Mouse (Mus musculus) mature B cell (primary cell): ENCODE results near the gene Csad.
"Not testable (repeated sequence)": the region's sequence is repeated elsewhere in the genome, so short reads cannot be mapped to it uniquely, and the experiment has no call there.

Experiments used
- in situ Hi-C: fragments of 300-500 bp; cut with MboI; formaldehyde crosslinking; loops from 2 replicates; pipeline ENCODE4 v1.14.3; 2019

Gene Csad

DNA sequence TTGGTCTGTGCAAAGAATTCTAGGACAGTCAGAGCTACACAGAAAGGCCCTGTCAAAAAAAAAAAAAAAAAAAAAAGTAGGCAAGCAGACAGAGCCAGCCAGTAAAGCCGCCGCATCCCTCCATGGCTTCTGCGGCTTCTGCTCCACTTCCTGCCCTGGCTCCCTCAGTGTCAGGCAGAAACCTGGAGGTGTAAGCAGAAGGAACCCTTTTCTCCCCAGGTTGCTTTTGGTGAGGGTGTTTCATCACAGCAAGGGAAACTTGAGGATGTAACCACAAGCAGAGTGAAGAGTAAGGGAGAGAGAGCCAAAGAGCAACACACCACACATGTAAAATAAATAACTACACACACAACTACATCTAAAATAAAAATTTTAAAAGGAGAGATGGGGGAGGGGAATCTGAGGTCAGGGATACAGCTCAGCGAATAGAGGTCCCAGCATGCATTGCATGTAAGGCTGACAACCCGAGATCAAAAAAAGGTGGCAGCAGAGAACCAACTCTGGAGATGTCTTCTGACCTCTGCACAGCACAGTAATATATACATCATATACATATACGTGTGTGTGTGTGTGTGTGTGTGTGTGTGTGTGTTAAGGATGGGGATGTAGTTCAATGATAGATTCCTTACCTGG, 38.9 kb downstream of the Csad start:
- in situ Hi-C loops = no loop called here

DNA sequence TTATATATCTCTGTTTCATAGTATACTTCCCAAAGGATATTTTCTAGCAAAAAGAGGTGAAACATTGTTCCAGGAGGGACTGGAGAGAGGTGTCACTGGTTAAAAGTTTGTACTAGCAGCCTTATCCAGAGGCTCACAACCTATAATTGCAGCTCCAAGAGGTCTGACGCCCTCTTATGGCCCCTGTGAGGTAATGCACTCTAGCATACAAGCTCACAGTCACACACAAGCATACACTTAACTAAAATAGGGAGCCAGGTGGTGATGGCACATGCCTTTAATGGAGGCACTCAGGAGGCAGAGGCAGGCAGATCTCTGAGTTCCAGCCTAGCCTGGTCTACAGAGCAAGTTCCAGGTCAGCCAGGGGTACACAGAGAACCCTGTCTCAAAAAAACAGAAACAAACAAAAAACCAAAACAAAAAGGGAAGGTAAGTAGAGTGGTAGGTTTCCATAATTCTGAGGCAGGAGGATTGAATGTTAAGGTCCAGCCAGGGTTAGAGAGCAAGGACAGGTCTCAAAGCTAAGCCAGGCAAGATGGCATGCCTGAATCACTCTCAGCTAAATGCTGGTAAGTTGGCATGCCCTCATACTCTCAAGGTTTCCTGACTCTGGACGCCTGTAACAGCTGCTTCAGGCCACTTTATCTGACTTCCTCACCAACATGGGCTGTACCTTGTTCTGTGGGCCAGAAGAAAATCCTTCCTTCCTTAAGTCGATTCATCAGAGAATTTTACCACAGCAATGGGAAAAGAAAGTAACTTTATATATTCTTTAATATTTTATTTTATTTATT, 40.4 kb downstream of the Csad start:
- in situ Hi-C loops = no loop called here

- in situ Hi-C loops = no loop called here
Measured at GRCm38 (mm10) chr15:102160415-102161060, 44.0 kb downstream of the Csad start.

DNA sequence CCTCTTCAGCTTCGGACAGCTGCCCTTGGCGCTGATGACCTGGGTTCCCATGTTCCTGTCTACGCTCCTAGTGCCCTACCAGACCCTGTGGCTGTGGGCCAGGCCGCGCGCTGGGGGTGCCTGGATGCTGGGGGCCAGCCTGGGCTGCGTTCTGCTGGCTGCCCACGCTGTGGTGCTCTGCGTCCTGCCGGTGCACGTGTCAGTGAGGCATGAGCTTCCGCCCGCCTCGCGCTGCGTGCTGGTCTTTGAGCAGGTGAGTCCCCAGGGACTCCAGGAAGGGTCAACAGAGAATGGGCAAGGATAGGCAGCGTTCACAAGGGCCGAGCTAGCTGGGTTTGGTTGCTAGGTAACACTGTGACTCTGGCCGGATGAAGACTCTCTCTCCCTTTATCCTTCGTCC, 47.7 kb downstream of the Csad start:
- in situ Hi-C loops = no loop called here

- in situ Hi-C loops = not testable (repeated sequence)
Measured at GRCm38 (mm10) chr15:102155006-102155405, 49.5 kb downstream of the Csad start.

DNA sequence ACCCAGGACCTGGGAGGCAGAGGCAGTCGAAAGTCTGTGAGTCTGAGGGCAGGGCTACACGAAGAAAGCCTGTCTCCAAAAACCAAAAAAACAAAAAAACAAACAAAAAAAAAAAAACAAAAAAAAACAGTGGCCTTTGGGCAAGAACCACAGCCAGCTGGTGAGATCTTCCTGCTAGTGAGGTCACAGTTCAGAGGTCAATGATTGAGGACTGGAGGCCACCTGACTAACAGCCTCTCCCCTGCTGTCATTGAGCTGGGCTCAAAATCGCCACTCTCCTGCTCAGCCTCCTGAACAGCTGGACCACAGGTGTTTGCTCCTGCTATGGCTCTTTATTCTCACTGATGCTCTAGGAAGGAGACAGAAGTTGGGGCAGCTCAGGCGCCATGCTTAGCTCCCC, 51.9 kb downstream of the Csad start:
- in situ Hi-C loops = no loop called here

GRCm38 (mm10) chr15:102150301-102151135, 54.0 kb downstream of the Csad start, which contains the start of gene Soat2:
Soat2 (plus strand) TSS chr15:102150526.
- in situ Hi-C loops = no loop called here

GRCm38 (mm10) chr15:102149561-102149960, 55.0 kb downstream of the Csad start:
- in situ Hi-C loops = no loop called here

- in situ Hi-C loops = no loop called here
Measured at GRCm38 (mm10) chr15:102147674-102148402, 56.7 kb downstream of the Csad start.

- in situ Hi-C loops = no loop called here
Measured at GRCm38 (mm10) chr15:102146882-102147281, 57.6 kb downstream of the Csad start.

- in situ Hi-C loops = no loop called here
Measured at GRCm38 (mm10) chr15:102146089-102146488, 58.4 kb downstream of the Csad start.

GRCm38 (mm10) chr15:102145330-102145729, 59.2 kb downstream of the Csad start:
- in situ Hi-C loops = no loop called here

DNA sequence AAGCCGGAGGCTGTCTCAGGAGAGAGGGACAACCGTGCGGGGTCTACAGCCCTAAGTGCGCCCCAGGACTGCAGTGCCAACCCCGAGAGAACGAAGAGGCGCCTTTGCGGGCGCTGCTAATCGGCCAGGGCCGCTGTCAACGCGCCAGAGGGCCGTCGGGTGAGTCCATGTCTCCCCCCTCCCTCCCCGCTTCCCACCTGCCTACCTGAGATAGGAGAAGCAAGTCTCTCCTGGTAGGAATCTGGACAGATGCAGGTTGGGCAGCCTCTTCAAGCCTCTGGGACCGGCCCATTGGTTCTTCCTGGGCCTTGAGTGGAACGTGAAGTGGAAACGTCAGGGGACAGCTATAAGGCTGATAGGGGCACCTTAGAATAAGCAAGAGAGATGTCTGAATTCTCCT, 59.8 kb downstream of the Csad start:
- in situ Hi-C loops = no loop called here

DNA sequence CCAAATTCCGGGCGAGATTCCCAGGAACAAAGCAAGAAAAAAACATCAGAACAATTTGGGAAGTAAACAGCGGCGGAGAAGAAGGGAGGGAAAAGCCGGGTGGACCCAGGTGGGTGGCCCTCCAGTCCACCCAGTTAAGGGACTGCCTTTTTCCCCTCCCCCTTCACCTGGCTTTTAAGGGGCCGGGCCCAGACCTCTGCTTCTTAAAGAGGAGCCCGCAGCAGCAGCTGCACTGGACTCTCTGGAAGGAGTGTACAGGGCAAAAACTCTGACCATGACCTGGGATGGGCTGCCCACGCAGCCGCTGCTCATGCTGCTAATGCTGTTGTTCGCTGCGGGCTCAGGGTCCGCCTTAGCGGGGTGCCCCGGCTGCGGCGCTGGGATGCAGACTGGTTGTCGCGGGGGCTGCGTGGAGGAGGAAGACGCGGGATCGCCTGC, 60.2 kb downstream of the Csad start, which contains the start of gene Igfbp6:
Igfbp6 (plus strand) TSS at position 89 of the 438 bp plus-strand sequence.
- in situ Hi-C loops = no loop called here

DNA sequence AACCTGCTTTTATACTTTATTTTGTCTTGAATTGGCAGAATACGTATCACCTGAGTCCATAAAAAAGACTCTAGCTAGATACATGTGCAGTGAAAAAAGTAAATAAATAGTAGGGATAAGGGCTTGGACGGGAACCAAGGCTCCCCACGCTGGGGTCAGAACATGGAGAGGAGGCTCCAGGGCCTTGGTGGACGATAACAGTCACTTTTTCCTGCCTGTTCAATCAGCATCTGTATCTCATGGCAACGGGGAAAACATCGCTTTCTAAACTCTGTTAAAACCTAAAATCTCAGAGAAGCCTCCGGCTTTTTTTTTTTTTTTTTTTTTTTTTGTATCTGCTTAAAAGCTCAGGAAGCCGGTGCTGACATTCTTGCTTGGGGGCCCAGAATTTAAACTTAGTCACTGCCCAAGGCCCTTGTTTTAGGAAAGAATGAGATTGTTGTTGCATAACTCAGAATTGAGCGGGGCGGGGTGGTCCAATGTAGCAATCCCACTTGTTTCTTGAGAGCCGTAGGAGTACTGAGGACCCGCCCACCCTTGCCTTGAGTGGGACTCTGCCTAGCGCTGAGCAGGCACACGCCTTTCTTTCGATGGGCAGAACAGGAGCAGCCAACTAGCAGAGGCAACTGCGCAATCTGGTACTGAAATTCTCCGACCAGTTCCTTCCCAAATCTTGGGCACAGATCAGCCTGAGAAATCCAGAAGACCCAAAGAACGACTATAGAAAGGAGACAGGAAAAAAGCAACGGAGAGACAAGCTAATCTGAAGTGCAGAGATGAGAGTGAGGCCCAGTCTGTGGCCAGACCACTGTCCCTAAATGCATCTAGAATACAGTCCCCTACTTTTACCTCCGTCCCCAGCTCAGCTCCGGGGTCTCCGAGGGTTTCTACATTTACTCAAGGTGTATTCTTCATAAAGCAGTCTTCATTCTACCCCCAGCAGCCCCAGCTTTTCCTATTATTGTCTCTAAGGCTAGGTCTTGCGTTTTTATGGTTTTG, 61.3 kb downstream of the Csad start:
- in situ Hi-C loops = no loop called here

GRCm38 (mm10) chr15:102141120-102141519, 63.4 kb downstream of the Csad start:
- in situ Hi-C loops = no loop called here

DNA sequence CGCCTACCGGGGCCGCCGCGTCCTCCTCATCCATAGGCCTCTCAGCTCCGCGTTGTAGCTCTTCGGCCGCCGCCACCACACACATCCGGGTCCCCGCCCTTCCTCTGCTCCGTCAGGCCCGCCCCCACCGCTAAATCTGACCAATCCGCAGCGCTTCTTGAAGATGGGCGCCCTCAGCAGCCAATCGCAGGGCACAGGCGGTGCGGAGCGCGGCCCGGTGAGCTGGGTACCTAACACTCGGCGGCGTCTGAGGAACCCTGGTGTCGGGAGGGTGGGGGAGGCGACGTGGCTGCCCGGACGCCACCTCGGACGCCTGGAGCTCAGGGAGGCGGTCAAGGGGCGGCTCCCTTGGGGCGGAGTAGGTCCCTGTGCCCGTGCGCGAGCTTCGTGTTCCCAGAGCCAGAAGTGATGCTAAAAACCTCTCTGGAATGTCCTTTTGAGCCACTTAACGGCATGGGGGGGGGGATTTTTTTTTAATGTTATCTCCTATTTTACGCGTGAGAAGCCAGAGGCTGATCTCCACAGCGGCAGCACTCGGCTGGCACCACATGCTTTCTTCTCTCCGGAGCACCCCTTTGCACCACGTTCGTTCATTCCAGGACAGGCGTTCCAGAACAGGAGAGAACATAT, 68.3 kb downstream of the Csad start, which contains the start of gene Spryd3:
Spryd3 (minus strand) TSS at position 106 of the 630 bp plus-strand sequence.
- in situ Hi-C loops = no loop called here

DNA sequence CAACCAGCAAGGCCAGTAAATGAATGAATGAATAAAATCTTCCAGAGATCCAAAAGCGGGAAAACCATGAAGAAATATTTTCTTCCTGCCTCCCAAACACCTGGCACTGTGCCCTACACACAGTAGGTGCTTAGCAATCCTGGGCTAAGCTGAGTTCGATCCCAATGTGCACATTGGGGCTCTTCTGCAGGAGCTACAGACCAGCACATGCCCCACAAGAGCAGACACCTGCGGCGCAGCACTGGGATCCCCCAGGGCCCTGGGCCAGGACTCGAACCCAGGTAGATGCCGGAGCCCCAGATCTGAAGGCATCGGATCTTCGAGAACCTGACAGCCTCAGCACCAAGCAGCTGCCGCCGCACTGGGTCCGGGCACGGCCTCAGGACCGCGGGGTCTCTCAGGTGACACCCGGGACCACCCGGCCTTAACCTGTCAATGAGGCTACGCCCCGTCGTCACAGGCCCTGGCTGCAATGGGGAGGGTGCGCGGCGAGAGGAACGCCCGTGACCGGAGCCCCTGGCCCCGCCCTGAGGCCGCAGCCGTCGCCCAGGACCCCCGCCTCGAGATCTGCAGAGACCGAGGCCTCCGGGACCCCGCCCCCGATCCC, 68.9 kb downstream of the Csad start:
- in situ Hi-C loops = no loop called here

- in situ Hi-C loops = no loop called here
Measured at GRCm38 (mm10) chr15:102134709-102135108, 69.8 kb downstream of the Csad start.
